In genomic region chr8:124270904-124271303, GRCm38 (mm10) we compare ENCODE assay signal across 11 mouse cellular contexts. TPM values are rescaled to one million over a fixed set of nuclear protein-coding genes. Genes with fewer than 3 reads are reported as not detected.
DNase-seq lines count a peak whose midpoint lies in the region; ATAC-seq and TF ChIP-seq lines count a peak whose summit lies in the region.
"Had no signal": no experiment of that assay in that cellular context is flagged by ENCODE, and none has a peak within 500 bp of the region (broad histone marks: within the 10 kb centered on the region; RNA-seq: fewer than 3 reads in every experiment).

No protein-coding gene starts in this region.

- H3K36me3 ChIP-seq in C2C12 (ENCODE audit: control insufficient read depth, insufficient read depth): no peaks in the 10 kb centered on the region
- H3K36me3 ChIP-seq in liver, postnatal 0 days (replicated peaks; ENCODE audit: insufficient read depth, low read length): no peaks in the 10 kb centered on the region; the same call in 1 of the 2 replicates
- H3K36me3 ChIP-seq: hindbrain, embryonic 15.5 days had no signal

- no peak overlapping the region for H3K4me3 ChIP-seq in layer of hippocampus, adult 2 months
- no peak overlapping the region for H3K4me3 ChIP-seq in C2C12 (ENCODE audit: insufficient read depth, poor library complexity, severe bottlenecking)
- H3K4me3 ChIP-seq in liver, postnatal 0 days (ENCODE audit: low read depth, low read length): no peak overlapping the region
- H3K4me3 ChIP-seq: erythroblast, embryonic 14.5 days; hindbrain, embryonic 15.5 days had no signal

- no peak overlapping the region for H3K4me2 ChIP-seq in liver, postnatal 0 days (ENCODE audit: low read depth, low read length)
- H3K4me2 ChIP-seq: hindbrain, embryonic 15.5 days had no signal

- TF ChIP-seq CTCF in layer of hippocampus, adult 2 months (conservative IDR thresholded peaks at IDR 0.05): no peak
- no peak for TF ChIP-seq CTCF in C2C12 (IDR thresholded peaks at IDR 0.05; ENCODE audit: control insufficient read depth, insufficient read depth, insufficient read length)
- no peak for TF ChIP-seq CTCF in liver, postnatal 0 days (IDR thresholded peaks at IDR 0.05; ENCODE audit: low read depth)

- H3K27me3 ChIP-seq in C2C12 (ENCODE audit: control insufficient read depth, insufficient read depth, insufficient read length): no peaks in the 10 kb centered on the region
- no peaks in the 10 kb centered on the region for H3K27me3 ChIP-seq in liver, postnatal 0 days (ENCODE audit: insufficient read depth, low read length)
- H3K27me3 ChIP-seq: hindbrain, embryonic 15.5 days had no signal

- peaks cover 42% of the 10 kb centered on the region for H3K4me1 ChIP-seq in liver, postnatal 0 days (ENCODE audit: insufficient read depth)

- peaks cover 44% of the 10 kb centered on the region for H3K79me3 ChIP-seq in C2C12 (ENCODE audit: low read depth)

- no peaks in the 10 kb centered on the region for H3K9me3 ChIP-seq in liver, postnatal 0 days (ENCODE audit: low read length)
- H3K9me3 ChIP-seq: hindbrain, embryonic 15.5 days had no signal

- H3K27ac ChIP-seq in layer of hippocampus, adult 2 months: peak overlapping the region; percentile 37
- H3K27ac ChIP-seq in liver, postnatal 0 days (ENCODE audit: low read depth): 0 out of 2 replicates have a peak overlapping the region, but pooled peaks have one; percentile 39

- TF ChIP-seq EP300 in liver, postnatal 0 days (IDR thresholded peaks at IDR 0.05; ENCODE audit: low read depth): no peak

- no peak overlapping the region for H3ac ChIP-seq in C2C12 (ENCODE audit: control insufficient read depth, insufficient read length, low read depth)

- DNase-seq in layer of hippocampus, adult 2 months (ENCODE audit: low spot score in 2 of 2): no peak
- DNase-seq in layer of hippocampus, adult 18-20 months (ENCODE audit: low spot score in 2 of 2): no peak
- peak; percentile 51 for DNase-seq in NIH3T3 (ENCODE audit: low read depth)
- DNase-seq in liver, postnatal 0 days: no peak
- no peak for DNase-seq in embryo, embryonic 10.5 days (ENCODE audit: low spot score)
- DNase-seq in spleen, postnatal 4 days (ENCODE audit: low spot score in 2 of 2): no peak
- DNase-seq: cerebellum, postnatal 14 days had no signal

- ATAC-seq in liver, postnatal 0 days: no peak
- ATAC-seq: midbrain, embryonic 16.5 days had no signal

- 49% methylated on average over 11 of the region's 11 CpGs for WGBS in liver, postnatal 0 days (ENCODE audit: insufficient replicate concordance)

- H3K79me2 ChIP-seq in C2C12 (ENCODE audit: control insufficient read depth, insufficient read depth): peaks cover 85% of the 10 kb centered on the region

- H3K9ac ChIP-seq in liver, postnatal 0 days (replicated peaks): no peak overlapping the region
- H3K9ac ChIP-seq: hindbrain, embryonic 15.5 days had no signal

TF ChIP-seq in C2C12, 6 proteins besides CTCF, POLR2A, EP300 and RAD21:
- peak; percentile 46 for TF ChIP-seq MYOD1 (IDR thresholded peaks at IDR 0.05; ENCODE audit: control insufficient read depth, insufficient read length, low read depth)
- no peak for TF ChIP-seq CEBPB (IDR thresholded peaks at IDR 0.05; ENCODE audit: low read depth)
- TF ChIP-seq MYOG (IDR thresholded peaks at IDR 0.05; ENCODE audit: control insufficient read depth, extremely low read depth, insufficient read length): no peak
- TF ChIP-seq FOSL1 (IDR thresholded peaks at IDR 0.05; ENCODE audit: insufficient read depth, low read length, poor library complexity, severe bottlenecking): no peak

RNA-seq across cellular contexts. Expression of gene Galnt2, which starts 39.7 kb away (rescaled TPM):
- total RNA-seq in layer of hippocampus, adult 2 months (2021): 10 to 100 TPM; 34.5 to 44.5 TPM
- 10 to 100 TPM; 41.5 to 48.8 TPM for total RNA-seq in layer of hippocampus, adult 18-20 months (2021)
- polyA plus RNA-seq in C2C12 (2012; fragmentation: generic; extraction: Trizol): 55.5 TPM
- 23.3 and 23.5 TPM in 2 replicates for polyA plus RNA-seq in liver, postnatal 0 days (2015; fragmentation: Nextera tagmentation; extraction: Ambion mirVana)
